Mouse (Mus musculus) stomach, embryonic 15.5 days (tissue): ENCODE measurements around the gene Gtf2a1l. TPM values are rescaled to one million over a fixed set of nuclear protein-coding genes. Genes with fewer than 3 reads are reported as not detected.
A peak's percentile ranks its signal among the peaks of the same experiment; 100 is the strongest.

ENCODE experiments used
- ATAC-seq: fragments of 200-750 bp; cut with Nextera tagmentation; 2 replicates; pipeline ENCODE4 v1.8.0; 2017; ENCODE audit warnings: low read depth, moderate number of reproducible peaks, moderate TSS enrichment; ENCODE audit not compliant: insufficient read depth, low FRiP score
- H3K27ac ChIP-seq: fragments of 300-500 bp; sonication (generic); 2 replicates; pipeline ENCODE4 v1.5.1; 2015; ENCODE audit warnings: mild to moderate bottlenecking, inconsistent platforms
- H3K27me3 ChIP-seq: fragments of 300-500 bp; sonication (generic); replicated peaks from 2 replicates; pipeline ENCODE4 v1.6.1; 2015; ENCODE audit warnings: inconsistent platforms
- H3K36me3 ChIP-seq: fragments of 300-500 bp; sonication (generic); 2 replicates; pipeline ENCODE4 v1.6.1; 2015; ENCODE audit warnings: inconsistent platforms
- H3K4me1 ChIP-seq: fragments of 300-500 bp; sonication (generic); 2 replicates; pipeline ENCODE4 v1.6.1; 2015; ENCODE audit warnings: inconsistent platforms
- H3K4me2 ChIP-seq: fragments of 300-500 bp; sonication (generic); 2 replicates; pipeline ENCODE4 v1.6.1; 2015; ENCODE audit warnings: mild to moderate bottlenecking, inconsistent platforms
- H3K4me3 ChIP-seq: fragments of 300-500 bp; sonication (generic); replicated peaks from 2 replicates; pipeline ENCODE4 v1.5.1; 2015; ENCODE audit warnings: inconsistent platforms
- H3K9ac ChIP-seq: fragments of 300-500 bp; sonication (generic); 2 replicates; pipeline ENCODE4 v1.6.1; 2015; ENCODE audit warnings: inconsistent platforms
- H3K9me3 ChIP-seq: fragments of 300-500 bp; sonication (generic); 2 replicates; pipeline ENCODE4 v1.6.1; 2016; ENCODE audit warnings: inconsistent platforms
- WGBS: fragments of 180-500 bp; shearing (Covaris S2); methylation state at CpG from one replicate; pipeline ENCODE4 v1.1.7; 2015; 5-methylcytosine and 5-hydroxymethylcytosine counted together
- polyA plus RNA-seq: library from polyadenylated mRNA; unstranded; fragments of >200 nt; fragmentation: Nextera tagmentation; extraction: Ambion mirVana; gene quantifications from 2 replicates; pipeline ENCODE4 v1.2.1, GENCODE M21; 2015

The Gtf2a1l gene
- polyA plus RNA-seq: 0.18 and 0.44 TPM in 2 replicates

GRCm38 (mm10) chr17:88668452-88668851, at the start of gene Gtf2a1l:
Gtf2a1l (plus strand) TSS chr17:88668660.
- peak within 1 kb of the TSS; percentile 47 for H3K4me2 ChIP-seq
- peak within 1 kb of the TSS; percentile 7; the same call in 1 of the 2 replicates for H3K4me3 ChIP-seq
- WGBS: 23% methylated on average over 21 of the region's 21 CpGs
- no peak within 1 kb of the TSS for H3K9ac ChIP-seq
- ATAC-seq: no peak
- H3K36me3 ChIP-seq: no peaks in the 10 kb centered on the region
- H3K27me3 ChIP-seq: no peaks in the 10 kb centered on the region
- no peaks in the 10 kb centered on the region for H3K9me3 ChIP-seq
- no peak within 1 kb of the TSS for H3K27ac ChIP-seq
- H3K4me1 ChIP-seq: 0 out of 2 replicates have a peak, but pooled peaks cover 3% of the 10 kb centered on the region

- Histone ChIP-seq H3K36me3 (no peaks in the 10 kb centered on the region), H3K9ac (no peak overlapping the region), H3K4me2 (no peak overlapping the region), H3K4me3 (no peak overlapping the region), H3K4me1 (peaks cover 4% of the 10 kb centered on the region), H3K27ac (no peak overlapping the region), H3K27me3 (no peaks in the 10 kb centered on the region), H3K9me3 (no peaks in the 10 kb centered on the region)
- ATAC-seq: no peak
- 73% methylated on average over 4 of the region's 4 CpGs for WGBS
Measured at GRCm38 (mm10) chr17:88620935-88621334, 47.5 kb upstream of the Gtf2a1l start.

DNA sequence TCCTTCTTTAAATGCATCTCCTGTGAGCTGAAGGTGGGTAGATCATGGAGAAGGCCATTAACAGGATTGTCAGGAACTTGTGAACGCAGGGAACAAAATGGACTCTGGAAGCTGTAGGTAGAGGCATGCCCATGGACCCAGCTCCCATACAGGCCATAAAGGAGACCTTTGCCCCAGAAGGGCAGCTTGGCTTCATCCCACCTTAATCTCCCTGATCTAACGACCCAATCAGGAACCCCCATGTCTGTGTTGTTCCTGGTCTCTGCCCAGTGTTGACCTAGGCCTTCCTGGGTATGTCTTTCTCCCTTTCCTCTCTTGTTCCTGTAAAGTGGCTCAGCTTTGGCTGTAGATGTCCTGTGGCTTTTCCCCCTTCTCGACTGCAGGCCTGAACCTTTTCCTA, 47.1 kb upstream of the Gtf2a1l start:
- ATAC-seq: no peak
- Histone ChIP-seq H3K9ac (no peak overlapping the region), H3K27ac (no peak overlapping the region), H3K36me3 (no peaks in the 10 kb centered on the region), H3K9me3 (no peaks in the 10 kb centered on the region), H3K4me2 (no peak overlapping the region), H3K4me1 (peaks cover 8% of the 10 kb centered on the region), H3K4me3 (no peak overlapping the region), H3K27me3 (no peaks in the 10 kb centered on the region)
- WGBS: 79% methylated on average over 3 of the region's 3 CpGs

GRCm38 (mm10) chr17:88622711-88623110, 45.7 kb upstream of the Gtf2a1l start:
- 89% methylated on average over 1 of the region's 1 CpGs for WGBS
- H3K9ac ChIP-seq: no peak overlapping the region
- H3K27ac ChIP-seq: no peak overlapping the region
- no peaks in the 10 kb centered on the region for H3K36me3 ChIP-seq
- H3K4me1 ChIP-seq: peaks cover 18% of the 10 kb centered on the region
- no peaks in the 10 kb centered on the region for H3K9me3 ChIP-seq
- no peak for ATAC-seq
- H3K4me3 ChIP-seq: no peak overlapping the region
- no peaks in the 10 kb centered on the region for H3K27me3 ChIP-seq
- H3K4me2 ChIP-seq: no peak overlapping the region

DNA sequence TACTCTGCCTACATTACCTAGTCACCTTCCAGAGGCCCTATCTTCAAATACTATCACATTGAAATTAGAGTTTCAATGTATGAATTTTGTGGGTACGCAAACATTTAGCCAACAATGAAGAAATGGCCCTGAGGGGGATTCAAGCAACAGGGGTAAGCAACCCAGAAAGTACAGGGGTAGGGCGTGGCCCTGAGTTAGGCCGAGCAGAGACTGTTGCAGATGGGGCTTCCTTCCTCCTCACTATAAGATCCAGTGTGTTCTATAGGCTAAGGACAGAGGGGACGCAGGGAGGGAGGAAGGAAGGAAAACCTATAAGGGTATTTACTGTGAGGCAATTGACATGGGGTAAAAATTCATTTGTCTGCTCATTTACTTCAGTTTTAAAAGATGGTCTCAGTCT, 44.1 kb upstream of the Gtf2a1l start:
- Histone ChIP-seq H3K9me3 (no peaks in the 10 kb centered on the region), H3K36me3 (no peaks in the 10 kb centered on the region), H3K27me3 (no peaks in the 10 kb centered on the region), H3K4me3 (no peak overlapping the region), H3K4me1 (peaks cover 23% of the 10 kb centered on the region), H3K27ac (no peak overlapping the region), H3K9ac (no peak overlapping the region), H3K4me2 (no peak overlapping the region)
- WGBS: 87% methylated on average over 4 of the region's 4 CpGs
- ATAC-seq: no peak

DNA sequence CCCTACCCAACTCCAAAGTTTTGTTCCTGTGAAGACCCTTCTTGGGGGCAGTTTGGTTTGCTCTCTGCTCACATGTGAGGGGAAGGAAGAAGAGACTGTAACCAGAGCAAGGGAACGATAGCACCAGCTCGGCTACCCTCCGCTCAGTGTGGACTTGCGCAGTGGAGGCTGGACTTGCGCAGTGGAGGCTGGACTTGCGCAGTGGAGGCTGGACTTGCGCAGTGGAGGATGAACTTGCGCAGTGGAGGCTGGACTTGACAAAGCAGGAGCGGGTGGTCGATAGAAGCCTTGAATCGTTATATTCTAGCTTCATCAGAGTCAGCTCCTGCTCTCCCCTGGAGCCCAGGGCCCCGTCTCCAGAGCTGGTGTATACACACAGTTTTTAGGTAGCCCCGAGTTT, 43.1 kb upstream of the Gtf2a1l start:
- H3K36me3 ChIP-seq: no peaks in the 10 kb centered on the region
- H3K9ac ChIP-seq: no peak overlapping the region
- ATAC-seq: no peak
- H3K4me2 ChIP-seq: no peak overlapping the region
- H3K27ac ChIP-seq: peak overlapping the region; percentile 92
- no peak overlapping the region for H3K4me3 ChIP-seq
- 88% methylated on average over 13 of the region's 13 CpGs for WGBS
- no peaks in the 10 kb centered on the region for H3K9me3 ChIP-seq
- H3K27me3 ChIP-seq: no peaks in the 10 kb centered on the region
- H3K4me1 ChIP-seq: peaks cover 32% of the 10 kb centered on the region

- H3K36me3 ChIP-seq: no peaks in the 10 kb centered on the region
- H3K27me3 ChIP-seq: no peaks in the 10 kb centered on the region
- no peak overlapping the region for H3K9ac ChIP-seq
- H3K4me1 ChIP-seq: peaks cover 32% of the 10 kb centered on the region
- no peak for ATAC-seq
- no peaks in the 10 kb centered on the region for H3K9me3 ChIP-seq
- 42% methylated on average over 7 of the region's 7 CpGs for WGBS
- H3K4me2 ChIP-seq: peak overlapping the region; percentile 21; the same call in 1 of the 2 replicates
- no peak overlapping the region for H3K4me3 ChIP-seq
- peak overlapping the region; percentile 92 for H3K27ac ChIP-seq
Measured at GRCm38 (mm10) chr17:88625931-88626330, 42.5 kb upstream of the Gtf2a1l start.

DNA sequence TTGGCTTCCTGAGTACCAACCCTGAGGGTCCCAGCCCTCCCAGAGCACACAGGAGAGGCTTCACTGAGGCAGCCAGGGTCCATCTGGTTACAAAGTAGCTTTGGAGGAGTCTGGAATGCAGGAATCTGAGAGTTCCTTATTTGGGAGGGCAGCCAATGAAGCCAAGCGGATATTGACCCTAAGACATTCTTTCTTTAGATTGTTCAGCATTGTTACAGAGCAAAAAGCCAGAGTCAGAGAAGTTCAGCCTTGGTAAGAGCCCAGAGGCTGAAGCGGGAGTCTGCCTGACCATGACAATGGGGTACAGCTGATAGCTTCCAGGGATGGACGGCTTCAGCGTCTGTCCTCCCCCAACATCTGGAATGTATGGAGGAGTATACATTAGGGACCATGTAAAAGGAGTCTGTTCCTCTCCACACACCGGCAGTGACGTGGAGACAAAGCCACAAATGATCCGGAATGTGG, 42.1 kb upstream of the Gtf2a1l start:
- Histone ChIP-seq H3K36me3 (no peaks in the 10 kb centered on the region), H3K4me3 (no peak overlapping the region; the same call in 1 of the 2 replicates), H3K4me1 (peaks cover 32% of the 10 kb centered on the region), H3K27ac (peak overlapping the region; percentile 92), H3K9ac (no peak overlapping the region), H3K9me3 (no peaks in the 10 kb centered on the region), H3K4me2 (peak overlapping the region; percentile 21), H3K27me3 (no peaks in the 10 kb centered on the region)
- peak; percentile 13; the same call in 1 of the 2 replicates for ATAC-seq
- WGBS: 28% methylated on average over 7 of the region's 7 CpGs

DNA sequence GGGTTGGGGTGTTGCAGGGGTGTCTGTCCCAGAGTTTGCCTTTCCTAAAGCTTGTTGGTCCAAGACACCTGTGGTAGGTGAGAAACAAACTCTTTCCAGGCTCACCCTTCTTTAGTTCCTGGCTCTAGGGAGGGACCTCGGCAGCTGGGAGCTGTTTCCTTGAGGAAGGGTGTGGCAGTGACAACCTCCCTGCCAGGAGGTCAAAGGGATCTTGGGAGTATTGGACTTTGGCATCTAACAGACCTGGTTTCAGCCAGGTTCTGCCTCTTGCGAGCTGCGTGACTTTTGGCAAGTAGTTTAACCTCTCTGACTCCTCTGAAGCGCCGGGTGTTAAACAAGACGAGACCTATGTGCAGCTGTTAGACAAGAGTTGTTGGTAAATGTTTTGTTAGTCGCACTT, 41.3 kb upstream of the Gtf2a1l start:
- H3K4me1 ChIP-seq: peaks cover 32% of the 10 kb centered on the region
- no peaks in the 10 kb centered on the region for H3K27me3 ChIP-seq
- no peaks in the 10 kb centered on the region for H3K9me3 ChIP-seq
- H3K4me3 ChIP-seq: 0 out of 2 replicates have a peak overlapping the region, but pooled peaks have one; percentile 0
- H3K9ac ChIP-seq: no peak overlapping the region
- H3K4me2 ChIP-seq: peak overlapping the region; percentile 21
- peak overlapping the region; percentile 92 for H3K27ac ChIP-seq
- 43% methylated on average over 7 of the region's 7 CpGs for WGBS
- H3K36me3 ChIP-seq: no peaks in the 10 kb centered on the region
- ATAC-seq: no peak

GRCm38 (mm10) chr17:88628676-88629380, 39.6 kb upstream of the Gtf2a1l start:
- 35% methylated on average over 8 of the region's 10 CpGs for WGBS
- no peaks in the 10 kb centered on the region for H3K9me3 ChIP-seq
- ATAC-seq: peak; percentile 33; the same call in 1 of the 2 replicates
- no peak overlapping the region for H3K4me3 ChIP-seq
- no peak overlapping the region for H3K9ac ChIP-seq
- peaks cover 32% of the 10 kb centered on the region for H3K4me1 ChIP-seq
- H3K36me3 ChIP-seq: no peaks in the 10 kb centered on the region
- H3K4me2 ChIP-seq: peak overlapping the region; percentile 29
- no peaks in the 10 kb centered on the region for H3K27me3 ChIP-seq
- H3K27ac ChIP-seq: peak overlapping the region; percentile 92

DNA sequence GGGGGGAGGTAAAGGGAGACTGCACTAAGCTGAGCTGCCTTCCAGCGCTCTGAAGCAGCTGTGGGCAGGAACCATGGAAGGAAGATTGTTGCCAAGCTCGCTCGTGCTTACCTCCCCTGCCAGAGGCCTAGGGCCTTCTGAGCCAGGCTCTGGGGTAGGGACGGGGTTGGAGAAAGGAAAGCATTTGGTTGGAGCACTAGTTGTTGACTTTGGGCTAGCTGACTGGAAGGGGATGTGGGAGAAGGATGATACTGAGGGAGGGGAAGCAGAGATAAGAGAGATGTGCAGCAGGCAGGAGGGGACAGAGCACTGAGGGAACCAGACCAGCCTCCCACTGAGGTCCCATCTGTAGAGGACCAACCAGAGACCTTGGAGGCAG, 39.1 kb upstream of the Gtf2a1l start:
- no peak overlapping the region for H3K4me3 ChIP-seq
- no peaks in the 10 kb centered on the region for H3K9me3 ChIP-seq
- peak overlapping the region; percentile 29 for H3K4me2 ChIP-seq
- no peak overlapping the region for H3K9ac ChIP-seq
- H3K4me1 ChIP-seq: peaks cover 32% of the 10 kb centered on the region
- no peaks in the 10 kb centered on the region for H3K27me3 ChIP-seq
- H3K36me3 ChIP-seq: no peaks in the 10 kb centered on the region
- peak overlapping the region; percentile 92 for H3K27ac ChIP-seq
- 12% methylated on average over 4 of the region's 4 CpGs for WGBS
- peak; percentile 54; the same call in 1 of the 2 replicates for ATAC-seq

DNA sequence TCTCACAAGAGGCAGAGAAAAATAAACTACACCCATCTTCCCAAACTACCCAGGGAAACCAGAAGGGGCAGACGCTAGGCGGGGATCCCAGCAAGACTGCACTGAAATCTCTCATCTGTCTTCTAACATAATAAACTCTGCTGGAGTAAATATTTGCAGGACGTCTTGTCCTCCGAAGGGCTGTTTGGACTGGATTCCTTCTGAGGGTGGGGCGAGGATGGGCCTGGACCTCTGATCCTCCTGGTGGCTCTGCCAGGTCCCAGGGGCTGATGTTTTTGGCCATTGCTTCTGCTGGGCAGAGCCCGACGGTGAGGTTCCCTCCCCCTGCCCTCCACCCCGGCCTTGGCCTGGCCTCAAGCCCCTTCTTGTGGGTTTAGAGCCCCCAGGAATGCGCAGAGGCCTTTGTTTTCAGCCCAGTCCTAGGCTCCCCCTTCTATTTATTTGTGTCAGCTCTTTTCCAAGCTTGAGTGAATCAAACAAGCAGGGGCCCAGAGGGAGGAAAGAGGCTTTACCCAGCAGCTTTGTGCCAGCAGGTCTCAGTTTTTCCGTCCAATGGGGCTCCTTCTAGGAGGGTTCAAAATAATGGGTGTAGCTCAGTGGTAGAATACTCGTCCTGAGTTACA, 38.4 kb upstream of the Gtf2a1l start:
- Histone ChIP-seq H3K27me3 (no peaks in the 10 kb centered on the region), H3K4me1 (peaks cover 32% of the 10 kb centered on the region), H3K4me3 (no peak overlapping the region), H3K36me3 (no peaks in the 10 kb centered on the region), H3K27ac (peak overlapping the region; percentile 92), H3K9me3 (no peaks in the 10 kb centered on the region), H3K9ac (no peak overlapping the region), H3K4me2 (peak overlapping the region; percentile 33; the same call in 1 of the 2 replicates)
- 15% methylated on average over 11 of the region's 11 CpGs for WGBS
- ATAC-seq: peak; percentile 34; the same call in 1 of the 2 replicates
